Mouse (Mus musculus): ENCODE measurements at regions not wholly inside any gene's neighbourhood (a gene's known extent, or its start where the extent isn't known, plus 50 kb on each side); places are given as distances from the start of the nearest gene placed in this dataset.

DNA sequence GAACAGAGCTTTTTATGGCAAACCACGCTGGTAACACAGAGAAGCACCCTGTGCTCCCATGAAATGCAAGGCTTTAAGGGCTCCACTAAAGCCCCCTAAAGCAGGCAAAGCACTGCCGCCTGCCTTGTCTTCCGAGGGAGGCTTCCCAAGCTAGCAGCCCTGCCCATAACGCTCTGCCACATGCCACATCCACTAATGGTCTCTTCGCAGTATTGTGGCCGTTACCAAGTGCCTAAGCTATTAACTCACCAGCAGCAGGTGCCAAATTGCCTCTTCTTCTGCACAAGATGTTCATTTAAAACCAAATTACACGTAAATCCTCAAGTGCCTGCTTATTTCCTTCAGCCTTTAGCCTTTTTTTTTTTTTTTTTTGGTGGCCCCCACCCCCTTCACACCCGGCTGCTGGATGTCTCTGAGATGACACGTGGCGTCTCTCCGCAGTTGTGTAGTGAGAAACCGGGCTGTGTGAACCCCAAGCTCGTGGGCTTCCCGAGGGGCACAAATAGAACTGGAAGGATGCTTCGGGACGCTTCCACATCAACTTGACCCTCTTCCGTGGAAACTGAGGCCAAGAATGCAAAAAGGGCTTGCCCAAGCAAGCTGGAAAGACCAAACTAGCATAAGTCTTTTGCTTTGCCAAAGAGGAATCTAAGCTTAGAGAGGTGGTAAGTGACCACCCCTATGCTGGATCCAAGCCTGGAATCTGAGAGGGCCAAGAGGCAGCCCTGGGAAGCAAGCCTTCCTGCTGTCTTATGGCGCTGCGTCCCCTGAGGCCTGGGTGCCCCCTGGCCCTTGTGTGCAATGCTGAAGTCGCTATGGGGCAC, 117.2 kb upstream of the Parp11 start:
- no peak for TF ChIP-seq EP300 (IDR thresholded peaks at IDR 0.05; ENCODE audit: low read depth)
- no peak for TF ChIP-seq CTCF (IDR thresholded peaks at IDR 0.05; ENCODE audit: low read depth)

Measured in liver, postnatal 0 days (tissue).